Mouse (Mus musculus): Measurements from ENCODE around the gene Cxcl9. TPM values are rescaled to one million over a fixed set of nuclear protein-coding genes. Genes with fewer than 3 reads are reported as not detected.

Gene Cxcl9
- polyA plus RNA-seq (2015; fragmentation: Nextera tagmentation; extraction: Ambion mirVana), result 0.20 and 0.35 TPM in 2 replicates

DNA sequence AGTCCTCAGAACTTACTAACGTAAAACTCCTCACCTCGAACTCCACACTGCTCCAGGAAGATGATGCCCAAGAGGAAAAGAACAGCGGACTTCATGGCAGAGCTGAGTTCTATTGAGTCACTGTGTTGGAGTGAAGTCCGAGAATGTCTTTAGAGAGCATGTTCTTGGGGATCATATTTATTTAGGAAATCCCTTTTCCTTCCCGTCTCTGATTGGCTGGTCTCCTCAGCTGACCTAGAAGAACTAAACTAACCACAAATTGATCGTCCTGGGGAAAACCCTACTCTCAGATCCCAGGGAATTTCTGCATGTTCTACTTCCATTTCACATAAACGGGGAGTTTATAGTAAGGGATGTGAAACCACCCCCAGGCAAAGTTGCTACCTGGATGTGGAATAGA lies at the start of gene Cxcl9:
TSS of gene Cxcl9 (minus strand) at position 151 of the 400 bp plus-strand sequence.
- Histone ChIP-seq H3K4me3 (ENCODE audit: low read depth, low read length) (no peak within 1 kb of the TSS), H3K4me1 (ENCODE audit: insufficient read depth) (peaks cover 5% of the 10 kb centered on the region; the same call in 1 of the 2 replicates), H3K27me3 (ENCODE audit: insufficient read depth, low read length) (no peaks in the 10 kb centered on the region), H3K9ac (replicated peaks) (no peak within 1 kb of the TSS), H3K36me3 (replicated peaks; ENCODE audit: insufficient read depth, low read length) (no peaks in the 10 kb centered on the region), H3K27ac (ENCODE audit: low read depth) (no peak within 1 kb of the TSS), H3K4me2 (ENCODE audit: low read depth, low read length) (no peak within 1 kb of the TSS), H3K9me3 (ENCODE audit: low read length) (no peaks in the 10 kb centered on the region)
- 70% methylated on average over 7 of the region's 7 CpGs for WGBS (ENCODE audit: insufficient replicate concordance)
- TF ChIP-seq EP300 (IDR thresholded peaks at IDR 0.05; ENCODE audit: low read depth) (no peak), CTCF (IDR thresholded peaks at IDR 0.05; ENCODE audit: low read depth) (no peak)
- DNase-seq, result no peak
- ATAC-seq, result no peak

DNA sequence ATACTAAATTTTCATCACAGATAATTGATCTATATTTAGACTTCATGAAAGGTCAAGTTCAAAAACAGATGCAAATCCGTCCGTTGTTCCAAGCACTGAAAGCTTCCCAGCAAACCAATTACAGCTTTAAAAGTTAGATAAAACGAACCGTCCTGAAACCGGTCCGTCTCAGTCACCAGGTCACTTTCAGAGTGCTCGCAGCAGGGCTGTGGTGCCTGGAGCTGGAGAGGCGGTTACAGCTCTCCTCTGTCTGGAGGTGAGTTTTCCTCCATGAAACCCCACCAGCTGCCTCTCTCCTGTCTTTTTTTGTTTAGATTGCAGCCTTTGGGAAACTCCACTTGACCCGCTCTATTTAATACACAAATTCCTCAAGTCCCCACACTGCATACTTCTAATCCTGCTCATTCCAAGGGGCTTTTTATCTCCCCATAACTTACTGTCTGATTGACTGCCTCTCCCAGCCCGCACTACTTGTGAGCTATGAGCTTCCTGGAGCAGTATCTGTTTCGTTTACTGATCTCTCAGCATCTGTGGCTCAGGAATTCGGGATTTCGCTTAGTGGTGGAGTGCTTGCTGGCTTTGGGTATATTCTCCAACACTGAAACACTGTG lies 49.0 kb upstream of the Cxcl9 start:
- H3K36me3 ChIP-seq (replicated peaks; ENCODE audit: insufficient read depth, low read length), result no peaks in the 10 kb centered on the region
- TF ChIP-seq CTCF (IDR thresholded peaks at IDR 0.05; ENCODE audit: low read depth), result no peak
- no peak for TF ChIP-seq EP300 (IDR thresholded peaks at IDR 0.05; ENCODE audit: low read depth)
- H3K9ac ChIP-seq (replicated peaks), result no peak overlapping the region
- no peak overlapping the region for H3K27ac ChIP-seq (ENCODE audit: low read depth)
- no peak overlapping the region; the same call in 1 of the 2 replicates for H3K4me2 ChIP-seq (ENCODE audit: low read depth, low read length)
- ATAC-seq (no peak), DNase-seq (no peak)
- H3K9me3 ChIP-seq (ENCODE audit: low read length), result no peaks in the 10 kb centered on the region
- H3K4me1 ChIP-seq (ENCODE audit: insufficient read depth), result peaks cover 18% of the 10 kb centered on the region
- 55% methylated on average over 13 of the region's 13 CpGs for WGBS (ENCODE audit: insufficient replicate concordance)
- H3K4me3 ChIP-seq (ENCODE audit: low read depth, low read length), result no peak overlapping the region
- no peaks in the 10 kb centered on the region for H3K27me3 ChIP-seq (ENCODE audit: insufficient read depth, low read length)

DNA sequence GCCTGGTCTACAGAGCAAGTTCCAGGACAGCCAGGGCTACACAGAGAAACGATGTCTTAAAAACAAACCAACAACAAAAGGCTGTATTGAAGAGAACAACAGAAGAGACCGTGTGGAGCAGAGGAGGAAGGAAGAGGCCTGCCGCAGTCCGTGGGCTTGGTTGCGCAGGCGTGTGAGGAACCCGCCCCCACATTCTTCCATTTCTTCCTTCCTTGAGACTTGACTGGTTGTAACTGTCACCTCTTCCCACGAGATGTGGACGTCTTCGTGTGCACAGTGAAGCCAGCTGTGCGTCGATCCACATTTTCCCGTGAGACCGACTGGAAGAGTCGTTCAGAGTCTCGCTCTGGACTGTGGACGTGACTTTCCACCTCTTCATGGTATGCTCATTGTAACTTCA lies 47.5 kb upstream of the Cxcl9 start:
- Histone ChIP-seq H3K9me3 (ENCODE audit: low read length) (no peaks in the 10 kb centered on the region), H3K4me1 (ENCODE audit: insufficient read depth) (peaks cover 25% of the 10 kb centered on the region), H3K36me3 (replicated peaks; ENCODE audit: insufficient read depth, low read length) (no peaks in the 10 kb centered on the region), H3K4me3 (ENCODE audit: low read depth, low read length) (0 out of 2 replicates have a peak overlapping the region, but pooled peaks have one; percentile 9), H3K27me3 (ENCODE audit: insufficient read depth, low read length) (no peaks in the 10 kb centered on the region), H3K27ac (ENCODE audit: low read depth) (peak overlapping the region; percentile 84), H3K9ac (replicated peaks) (peak overlapping the region; percentile 5; the same call in 1 of the 2 replicates), H3K4me2 (ENCODE audit: low read depth, low read length) (peak overlapping the region; percentile 49)
- ATAC-seq, result peak; percentile 60
- no peak for TF ChIP-seq EP300 (IDR thresholded peaks at IDR 0.05; ENCODE audit: low read depth)
- TF ChIP-seq CTCF (IDR thresholded peaks at IDR 0.05; ENCODE audit: low read depth), result no peak
- 26% methylated on average over 17 of the region's 17 CpGs for WGBS (ENCODE audit: insufficient replicate concordance)
- DNase-seq, result no peak

DNA sequence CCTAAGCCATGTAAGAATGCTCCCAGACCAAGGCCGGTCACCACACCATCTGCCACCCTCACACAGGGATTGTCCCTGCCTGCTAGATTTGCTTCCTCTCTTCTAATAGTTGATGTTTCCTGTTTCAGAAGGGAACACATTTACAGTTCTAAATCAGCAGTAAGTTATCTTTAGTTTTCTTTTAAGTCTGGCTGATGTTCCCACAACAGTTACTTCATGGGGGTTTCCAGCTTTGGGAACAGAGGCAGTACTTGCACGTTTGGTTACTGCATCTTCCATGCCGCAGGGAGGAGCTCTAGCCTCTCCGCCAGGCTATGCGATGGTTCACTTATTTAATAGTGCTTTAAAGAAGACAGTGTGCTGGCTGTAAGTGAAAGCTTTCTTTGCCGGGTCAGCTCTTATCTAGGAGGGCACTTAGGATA lies 46.9 kb upstream of the Cxcl9 start:
- H3K4me2 ChIP-seq (ENCODE audit: low read depth, low read length), result peak overlapping the region; percentile 49
- TF ChIP-seq EP300 (IDR thresholded peaks at IDR 0.05; ENCODE audit: low read depth), result peak; percentile 35; the same call in 1 of the 2 replicates
- TF ChIP-seq CTCF (IDR thresholded peaks at IDR 0.05; ENCODE audit: low read depth), result peak; percentile 45
- no peaks in the 10 kb centered on the region for H3K36me3 ChIP-seq (replicated peaks; ENCODE audit: insufficient read depth, low read length)
- no peaks in the 10 kb centered on the region for H3K27me3 ChIP-seq (ENCODE audit: insufficient read depth, low read length)
- ATAC-seq (peak; percentile 64), DNase-seq (no peak)
- no peak overlapping the region for H3K4me3 ChIP-seq (ENCODE audit: low read depth, low read length)
- 24% methylated on average over 6 of the region's 6 CpGs for WGBS (ENCODE audit: insufficient replicate concordance)
- H3K9me3 ChIP-seq (ENCODE audit: low read length), result no peaks in the 10 kb centered on the region
- H3K4me1 ChIP-seq (ENCODE audit: insufficient read depth), result peaks cover 27% of the 10 kb centered on the region
- no peak overlapping the region for H3K9ac ChIP-seq (replicated peaks)
- H3K27ac ChIP-seq (ENCODE audit: low read depth), result peak overlapping the region; percentile 84

DNA sequence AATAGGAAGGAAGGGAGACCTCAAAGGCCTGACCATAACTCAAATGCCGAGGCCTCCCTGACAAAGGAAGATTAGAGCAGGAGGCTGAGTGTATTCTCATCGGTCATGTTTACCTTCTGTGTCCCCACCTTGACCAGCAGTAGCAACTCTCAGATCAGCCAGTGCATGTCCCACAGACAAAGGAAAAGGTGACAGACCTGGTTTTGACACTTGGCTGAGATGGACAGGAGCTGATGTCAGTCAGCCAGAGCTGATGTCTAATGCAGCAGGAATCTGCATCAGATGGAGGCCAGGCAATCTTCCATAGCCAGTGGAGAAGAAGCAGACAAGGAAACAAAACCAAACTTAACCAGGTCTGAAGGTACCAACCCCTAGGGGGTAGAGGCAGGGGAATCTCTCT lies 44.7 kb upstream of the Cxcl9 start:
- WGBS (ENCODE audit: insufficient replicate concordance), result 18% methylated on average over 2 of the region's 2 CpGs

DNA sequence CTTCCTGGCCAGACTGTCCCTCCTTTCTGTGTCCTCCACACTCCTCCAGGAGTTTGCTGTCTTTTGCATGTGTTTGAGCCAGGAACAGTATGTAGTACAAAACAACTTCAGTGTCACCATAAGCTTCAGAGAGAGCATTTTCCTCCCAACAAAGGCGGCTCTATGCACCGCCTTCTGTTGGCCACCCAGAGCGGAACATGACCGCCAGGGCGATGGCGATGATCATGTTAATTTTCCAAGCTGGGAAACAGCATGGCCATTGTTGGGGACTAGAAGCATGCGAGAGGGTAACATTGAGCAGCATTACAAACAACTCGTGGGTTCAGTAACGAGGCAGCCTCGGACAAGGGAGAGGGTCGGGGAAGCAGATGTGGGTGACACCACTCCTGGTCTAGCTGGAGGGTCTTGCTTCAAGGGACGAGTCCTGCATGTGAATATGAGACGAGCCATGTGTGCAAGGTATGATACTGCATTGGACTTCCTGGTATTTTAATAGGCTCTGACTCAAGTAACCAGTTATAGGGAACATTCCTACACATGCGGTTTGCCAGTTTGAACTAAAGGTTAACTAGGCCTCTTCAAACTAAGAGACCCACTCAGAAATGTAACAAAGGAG lies 43.6 kb upstream of the Cxcl9 start:
- WGBS (ENCODE audit: insufficient replicate concordance), result 78% methylated on average over 14 of the region's 14 CpGs
- DNase-seq (no peak), ATAC-seq (no peak)
- Histone ChIP-seq H3K4me3 (ENCODE audit: low read depth, low read length) (no peak overlapping the region), H3K4me1 (ENCODE audit: insufficient read depth) (peaks cover 39% of the 10 kb centered on the region), H3K9ac (replicated peaks) (no peak overlapping the region), H3K9me3 (ENCODE audit: low read length) (no peaks in the 10 kb centered on the region), H3K4me2 (ENCODE audit: low read depth, low read length) (no peak overlapping the region), H3K27me3 (ENCODE audit: insufficient read depth, low read length) (no peaks in the 10 kb centered on the region), H3K36me3 (replicated peaks; ENCODE audit: insufficient read depth, low read length) (no peaks in the 10 kb centered on the region), H3K27ac (ENCODE audit: low read depth) (no peak overlapping the region)
- TF ChIP-seq CTCF (IDR thresholded peaks at IDR 0.05; ENCODE audit: low read depth), result no peak
- TF ChIP-seq EP300 (IDR thresholded peaks at IDR 0.05; ENCODE audit: low read depth), result no peak

More for the DNA sequence above, 44.7 kb upstream of the Cxcl9 start:
- no peak for TF ChIP-seq CTCF (IDR thresholded peaks at IDR 0.05; ENCODE audit: low read depth)
- TF ChIP-seq EP300 (IDR thresholded peaks at IDR 0.05; ENCODE audit: low read depth), result no peak
- H3K27ac ChIP-seq (ENCODE audit: low read depth), result no peak overlapping the region; the same call in 1 of the 2 replicates
- DNase-seq (no peak), ATAC-seq (no peak)
- no peaks in the 10 kb centered on the region for H3K36me3 ChIP-seq (replicated peaks; ENCODE audit: insufficient read depth, low read length)
- H3K4me1 ChIP-seq (ENCODE audit: insufficient read depth), result peaks cover 39% of the 10 kb centered on the region
- no peak overlapping the region for H3K4me3 ChIP-seq (ENCODE audit: low read depth, low read length)
- H3K27me3 ChIP-seq (ENCODE audit: insufficient read depth, low read length), result no peaks in the 10 kb centered on the region
- H3K9me3 ChIP-seq (ENCODE audit: low read length), result no peaks in the 10 kb centered on the region
- no peak overlapping the region for H3K4me2 ChIP-seq (ENCODE audit: low read depth, low read length)
- H3K9ac ChIP-seq (replicated peaks), result no peak overlapping the region
